Mouse (Mus musculus) embryonic facial prominence, embryonic 15.5 days (tissue): ENCODE results near the gene Phpt1. TPM values are rescaled to one million over a fixed set of nuclear protein-coding genes. Genes with fewer than 3 reads are reported as not detected.

ENCODE experiments used
- ATAC-seq: fragments of 200-750 bp; cut with Nextera tagmentation; 2 replicates; pipeline ENCODE4 v1.8.0; 2017; ENCODE audit warnings: low read depth, moderate TSS enrichment; ENCODE audit not compliant: insufficient number of reproducible peaks, low FRiP score, low TSS enrichment
- H3K27ac ChIP-seq: fragments of 300-500 bp; sonication (generic); replicated peaks from 2 replicates; pipeline ENCODE4 v1.5.1; 2015; ENCODE audit warnings: mild to moderate bottlenecking, inconsistent platforms
- H3K27me3 ChIP-seq: fragments of 300-500 bp; sonication (generic); 2 replicates; pipeline ENCODE4 v1.6.1; 2015; ENCODE audit warnings: inconsistent platforms
- H3K36me3 ChIP-seq: fragments of 300-500 bp; sonication (generic); 2 replicates; pipeline ENCODE4 v1.6.1; 2015; ENCODE audit warnings: mild to moderate bottlenecking, inconsistent platforms
- H3K4me1 ChIP-seq: fragments of 300-500 bp; sonication (generic); 2 replicates; pipeline ENCODE4 v1.6.1; 2015; ENCODE audit warnings: inconsistent platforms
- H3K4me2 ChIP-seq: fragments of 300-500 bp; sonication (generic); replicated peaks from 2 replicates; pipeline ENCODE4 v1.6.1; 2015; ENCODE audit warnings: mild to moderate bottlenecking, inconsistent platforms
- H3K4me3 ChIP-seq: fragments of 300-500 bp; sonication (generic); replicated peaks from 2 replicates; pipeline ENCODE4 v1.5.1; 2015; ENCODE audit warnings: mild to moderate bottlenecking, inconsistent platforms
- H3K9ac ChIP-seq: fragments of 300-500 bp; sonication (generic); 2 replicates; pipeline ENCODE4 v1.6.1; 2015; ENCODE audit warnings: inconsistent platforms
- H3K9me3 ChIP-seq: fragments of 300-500 bp; sonication (generic); replicated peaks from 2 replicates; pipeline ENCODE4 v1.6.1; 2016; ENCODE audit warnings: inconsistent platforms
- WGBS: fragments of 180-500 bp; shearing (Covaris S2); methylation state at CpG from one replicate; pipeline ENCODE4 v1.1.7; 2015; 5-methylcytosine and 5-hydroxymethylcytosine counted together
- polyA plus RNA-seq: library from polyadenylated mRNA; unstranded; fragments of >200 nt; fragmentation: Nextera tagmentation; extraction: Ambion mirVana; gene quantifications from 2 replicates; pipeline ENCODE4 v1.2.1, GENCODE M21; 2015

Phpt1 gene
- polyA plus RNA-seq, 1 experiment from 2014 or later = 157 TPM

GRCm38 (mm10) chr2:25598749-25599148 is 23.7 kb upstream of the Phpt1 start:
- H3K27me3 ChIP-seq = no peaks in the 10 kb centered on the region
- ATAC-seq = no peak
- H3K27ac ChIP-seq = no peak overlapping the region
- H3K4me3 ChIP-seq = no peak overlapping the region
- no peak overlapping the region for H3K4me2 ChIP-seq
- H3K36me3 ChIP-seq = peaks cover 91% of the 10 kb centered on the region
- WGBS = 86% methylated on average over 1 of the region's 1 CpGs
- H3K4me1 ChIP-seq = no peaks in the 10 kb centered on the region
- H3K9ac ChIP-seq = no peak overlapping the region
- no peaks in the 10 kb centered on the region for H3K9me3 ChIP-seq

- H3K36me3 ChIP-seq = peaks cover 95% of the 10 kb centered on the region
- ATAC-seq = no peak
- no peak overlapping the region for H3K27ac ChIP-seq
- no peak overlapping the region for H3K9ac ChIP-seq
- H3K4me1 ChIP-seq = no peaks in the 10 kb centered on the region
- H3K4me3 ChIP-seq = no peak overlapping the region
- no peak overlapping the region for H3K4me2 ChIP-seq
- 91% methylated on average over 5 of the region's 5 CpGs for WGBS
- no peaks in the 10 kb centered on the region for H3K27me3 ChIP-seq
- no peaks in the 10 kb centered on the region for H3K9me3 ChIP-seq
These were observed 21.9 kb upstream of the Phpt1 start for GRCm38 (mm10) chr2:25596765-25597510.

- Histone ChIP-seq H3K27ac (no peak overlapping the region), H3K36me3 (peaks cover 93% of the 10 kb centered on the region), H3K9me3 (no peaks in the 10 kb centered on the region), H3K4me1 (no peaks in the 10 kb centered on the region), H3K9ac (no peak overlapping the region), H3K27me3 (no peaks in the 10 kb centered on the region), H3K4me3 (no peak overlapping the region), H3K4me2 (no peak overlapping the region)
- ATAC-seq = no peak
- WGBS = 86% methylated on average over 2 of the region's 2 CpGs
These were observed 16.8 kb upstream of the Phpt1 start for GRCm38 (mm10) chr2:25591863-25592262.

GRCm38 (mm10) chr2:25588227-25588907 is 13.3 kb upstream of the Phpt1 start:
- Histone ChIP-seq H3K4me2 (no peak overlapping the region), H3K27me3 (no peaks in the 10 kb centered on the region), H3K9me3 (no peaks in the 10 kb centered on the region), H3K4me1 (no peaks in the 10 kb centered on the region), H3K4me3 (no peak overlapping the region), H3K9ac (no peak overlapping the region), H3K27ac (no peak overlapping the region), H3K36me3 (peaks cover 90% of the 10 kb centered on the region)
- 93% methylated on average over 8 of the region's 8 CpGs for WGBS
- ATAC-seq = no peak

- no peak for ATAC-seq
- peaks cover 9% of the 10 kb centered on the region for H3K4me1 ChIP-seq
- H3K9ac ChIP-seq = no peak overlapping the region
- peaks cover 86% of the 10 kb centered on the region for H3K36me3 ChIP-seq
- 88% methylated on average over 8 of the region's 8 CpGs for WGBS
- no peak overlapping the region for H3K4me3 ChIP-seq
- H3K27me3 ChIP-seq = no peaks in the 10 kb centered on the region
- H3K9me3 ChIP-seq = no peaks in the 10 kb centered on the region
- no peak overlapping the region for H3K4me2 ChIP-seq
- H3K27ac ChIP-seq = no peak overlapping the region
These were observed 12.3 kb upstream of the Phpt1 start for GRCm38 (mm10) chr2:25587290-25587689.

GRCm38 (mm10) chr2:25585601-25586000 is 10.6 kb upstream of the Phpt1 start:
- no peak overlapping the region for H3K4me3 ChIP-seq
- peaks cover 9% of the 10 kb centered on the region for H3K27me3 ChIP-seq
- 81% methylated on average over 3 of the region's 3 CpGs for whole genome bisulfite sequencing

GRCm38 (mm10) chr2:25584856-25585255 is 9.8 kb upstream of the Phpt1 start:
- Histone ChIP-seq H3K4me2 (no peak overlapping the region), H3K27me3 (peaks cover 16% of the 10 kb centered on the region), H3K4me1 (peaks cover 33% of the 10 kb centered on the region), H3K36me3 (peaks cover 62% of the 10 kb centered on the region), H3K9ac (no peak overlapping the region), H3K27ac (no peak overlapping the region), H3K4me3 (no peak overlapping the region), H3K9me3 (no peaks in the 10 kb centered on the region)
- 82% methylated on average over 4 of the region's 4 CpGs for WGBS
- no peak for ATAC-seq

More at GRCm38 (mm10) chr2:25585601-25586000, 10.6 kb upstream of the Phpt1 start:
- no peak for ATAC-seq
- peaks cover 70% of the 10 kb centered on the region for H3K36me3 ChIP-seq
- peaks cover 26% of the 10 kb centered on the region for H3K4me1 ChIP-seq
- no peaks in the 10 kb centered on the region for H3K9me3 ChIP-seq
- no peak overlapping the region for H3K27ac ChIP-seq
- no peak overlapping the region for H3K9ac ChIP-seq
- H3K4me2 ChIP-seq = no peak overlapping the region

- Histone ChIP-seq H3K36me3 (peaks cover 55% of the 10 kb centered on the region), H3K9ac (no peak overlapping the region), H3K4me2 (no peak overlapping the region), H3K9me3 (no peaks in the 10 kb centered on the region), H3K27ac (no peak overlapping the region), H3K4me3 (no peak overlapping the region), H3K27me3 (peaks cover 23% of the 10 kb centered on the region), H3K4me1 (peaks cover 40% of the 10 kb centered on the region)
- 90% methylated on average over 3 of the region's 3 CpGs for WGBS
- no peak for ATAC-seq
These were observed 9.1 kb upstream of the Phpt1 start for GRCm38 (mm10) chr2:25584152-25584551.

GRCm38 (mm10) chr2:25583571-25583970 is 8.5 kb upstream of the Phpt1 start:
- no peak overlapping the region for H3K4me3 ChIP-seq
- no peak overlapping the region for H3K4me2 ChIP-seq
- H3K36me3 ChIP-seq = peaks cover 52% of the 10 kb centered on the region
- H3K27ac ChIP-seq = no peak overlapping the region
- H3K9ac ChIP-seq = no peak overlapping the region
- H3K27me3 ChIP-seq = peaks cover 29% of the 10 kb centered on the region
- no peaks in the 10 kb centered on the region for H3K9me3 ChIP-seq
- ATAC-seq = no peak
- WGBS = 50% methylated on average over 4 of the region's 4 CpGs
- peaks cover 46% of the 10 kb centered on the region for H3K4me1 ChIP-seq

- no peak for ATAC-seq
- no peak overlapping the region for H3K27ac ChIP-seq
- no peak overlapping the region for H3K4me2 ChIP-seq
- 68% methylated on average over 6 of the region's 6 CpGs for WGBS
- H3K27me3 ChIP-seq = peaks cover 34% of the 10 kb centered on the region
- H3K9me3 ChIP-seq = no peaks in the 10 kb centered on the region
- peaks cover 47% of the 10 kb centered on the region for H3K36me3 ChIP-seq
- no peak overlapping the region for H3K9ac ChIP-seq
- H3K4me1 ChIP-seq = peaks cover 50% of the 10 kb centered on the region
- H3K4me3 ChIP-seq = no peak overlapping the region
These were observed 8.1 kb upstream of the Phpt1 start for GRCm38 (mm10) chr2:25583120-25583481.

- Histone ChIP-seq H3K27me3 (peaks cover 39% of the 10 kb centered on the region), H3K9me3 (no peaks in the 10 kb centered on the region), H3K36me3 (peaks cover 42% of the 10 kb centered on the region), H3K27ac (no peak overlapping the region), H3K4me1 (peaks cover 56% of the 10 kb centered on the region), H3K4me2 (no peak overlapping the region), H3K9ac (no peak overlapping the region), H3K4me3 (no peak overlapping the region)
- ATAC-seq = no peak
- WGBS = 54% methylated on average over 12 of the region's 12 CpGs
These were observed 7.6 kb upstream of the Phpt1 start for GRCm38 (mm10) chr2:25582466-25583119.
